Mouse (Mus musculus) adrenal gland, postnatal 36 days (tissue): ENCODE data around the gene Abhd4. TPM values are rescaled to one million over a fixed set of nuclear protein-coding genes. Genes with fewer than 3 reads are reported as not detected.

Experiments used
- DNase-seq, 2 experiments: peaks; one replicate each; pipeline ENCODE4 v3.0.0; 2021; ENCODE audit warnings: mixed read lengths in 1 of 2
- total RNA-seq, 2 experiments: library from RNA; stranded (reverse); gene quantifications; 2 replicates each; pipeline ENCODE4 v1.2.3; 2021

Gene Abhd4
- total RNA-seq, 2 experiments from 2014 or later: 479 to 663 TPM

GRCm38 (mm10) chr14:54236881-54237280, 17.1 kb upstream of the Abhd4 start:
- DNase-seq: peak; percentile 52 to 60

GRCm38 (mm10) chr14:54239002-54239736, 14.8 kb upstream of the Abhd4 start:
- DNase-seq: peak; percentile 92 to 93

GRCm38 (mm10) chr14:54240542-54240941, 13.4 kb upstream of the Abhd4 start:
- DNase-seq: peak; percentile 49 to 54

- peak; percentile 51 to 52 for DNase-seq
These were observed 9.8 kb upstream of the Abhd4 start for GRCm38 (mm10) chr14:54244183-54244582.

GRCm38 (mm10) chr14:54246232-54246631, 7.8 kb upstream of the Abhd4 start:
- DNase-seq: no peak

GRCm38 (mm10) chr14:54249326-54249725, 4.7 kb upstream of the Abhd4 start:
- DNase-seq: peak; percentile 66 to 74

GRCm38 (mm10) chr14:54250122-54250521, 3.9 kb upstream of the Abhd4 start:
- no peak for DNase-seq

GRCm38 (mm10) chr14:54254670-54255202, 748 bp downstream of the Abhd4 start:
- DNase-seq: no peak

GRCm38 (mm10) chr14:54258131-54258670, 4.2 kb downstream of the Abhd4 start:
- DNase-seq: no peak

- DNase-seq: peak; percentile 99 to 100
These were observed 5.2 kb downstream of the Abhd4 start for GRCm38 (mm10) chr14:54259003-54259721.

GRCm38 (mm10) chr14:54259722-54260085, 5.7 kb downstream of the Abhd4 start:
- no peak for DNase-seq

GRCm38 (mm10) chr14:54260196-54260595, 6.2 kb downstream of the Abhd4 start:
- DNase-seq: peak; percentile 77 to 82

- no peak for DNase-seq
These were observed 7.4 kb downstream of the Abhd4 start for GRCm38 (mm10) chr14:54261386-54261785.

- no peak for DNase-seq
These were observed 8.6 kb downstream of the Abhd4 start for GRCm38 (mm10) chr14:54262622-54263021.

- peak; percentile 64 to 70 for DNase-seq
These were observed 9.1 kb downstream of the Abhd4 start for GRCm38 (mm10) chr14:54263099-54263498.

GRCm38 (mm10) chr14:54264231-54264630, 10.2 kb downstream of the Abhd4 start:
- DNase-seq: no peak

- no peak for DNase-seq
These were observed 11.1 kb downstream of the Abhd4 start for GRCm38 (mm10) chr14:54265093-54265492.

- no peak for DNase-seq
These were observed 12.0 kb downstream of the Abhd4 start for GRCm38 (mm10) chr14:54265951-54266350.

- DNase-seq: no peak
These were observed 14.0 kb downstream of the Abhd4 start for GRCm38 (mm10) chr14:54267966-54268365.

GRCm38 (mm10) chr14:54269566-54269965, 15.6 kb downstream of the Abhd4 start:
- DNase-seq: no peak

GRCm38 (mm10) chr14:54270413-54270812, 16.4 kb downstream of the Abhd4 start:
- DNase-seq: no peak

GRCm38 (mm10) chr14:54271976-54272606, 18.1 kb downstream of the Abhd4 start:
- no peak for DNase-seq

GRCm38 (mm10) chr14:54272696-54273095, 18.7 kb downstream of the Abhd4 start:
- no peak for DNase-seq
